Mouse (Mus musculus) midbrain, embryonic 12.5 days (tissue): Measurements from ENCODE around the gene Klf3. TPM values are rescaled to one million over a fixed set of nuclear protein-coding genes. Genes with fewer than 3 reads are reported as not detected.
"Not testable (repeated sequence)": the region's sequence is repeated elsewhere in the genome, so short reads cannot be mapped to it uniquely, and the experiment has no call there.

Experiments
- ATAC-seq: fragments of 200-750 bp; cut with Nextera tagmentation; 2 replicates; pipeline ENCODE4 v1.8.0; 2017; ENCODE audit warnings: low read depth, moderate TSS enrichment, moderate library complexity; ENCODE audit not compliant: low FRiP score
- H3K27ac ChIP-seq: fragments of 300-500 bp; sonication (generic); replicated peaks from 2 replicates; pipeline ENCODE4 v1.5.1; 2016; ENCODE audit warnings: mild to moderate bottlenecking
- H3K27me3 ChIP-seq: fragments of 300-500 bp; sonication (generic); 2 replicates; pipeline ENCODE4 v1.6.1; 2016; ENCODE audit warnings: mild to moderate bottlenecking
- H3K36me3 ChIP-seq: fragments of 300-500 bp; sonication (generic); 2 replicates; pipeline ENCODE4 v1.6.1; 2016
- H3K4me1 ChIP-seq: fragments of 300-500 bp; sonication (generic); 2 replicates; pipeline ENCODE4 v1.6.1; 2016
- H3K4me2 ChIP-seq: fragments of 300-500 bp; sonication (generic); replicated peaks from 2 replicates; pipeline ENCODE4 v1.6.1; 2016; ENCODE audit warnings: mild to moderate bottlenecking, moderate library complexity
- H3K4me3 ChIP-seq: fragments of 300-500 bp; sonication (generic); 2 replicates; pipeline ENCODE4 v1.5.1; 2016; ENCODE audit warnings: mild to moderate bottlenecking
- H3K9ac ChIP-seq: fragments of 300-500 bp; sonication (generic); replicated peaks from 2 replicates; pipeline ENCODE4 v1.6.1; 2016; ENCODE audit warnings: mild to moderate bottlenecking, moderate library complexity
- H3K9me3 ChIP-seq: fragments of 300-500 bp; sonication (generic); 2 replicates; pipeline ENCODE4 v1.6.1; 2016; ENCODE audit warnings: mild to moderate bottlenecking
- WGBS: fragments of 180-500 bp; shearing (Covaris S2); methylation state at CpG from one replicate; pipeline ENCODE4 v1.1.7; 2016; 5-methylcytosine and 5-hydroxymethylcytosine counted together
- polyA plus RNA-seq: library from polyadenylated mRNA; unstranded; fragments of >200 nt; fragmentation: Nextera tagmentation; extraction: Ambion mirVana; gene quantifications from 2 replicates; pipeline ENCODE4 v1.2.1, GENCODE M21; 2016

Klf3 gene
- polyA plus RNA-seq, 1 experiment from 2014 or later: 37.4 TPM

- H3K27me3 ChIP-seq: no peaks in the 10 kb centered on the region
- H3K9me3 ChIP-seq: 0 out of 2 replicates have a peak, but pooled peaks cover 4% of the 10 kb centered on the region
- no peaks in the 10 kb centered on the region for H3K4me1 ChIP-seq
- WGBS: 36% methylated on average over 5 of the region's 5 CpGs
- no peaks in the 10 kb centered on the region for H3K36me3 ChIP-seq
- H3K9ac ChIP-seq: no peak overlapping the region
- H3K27ac ChIP-seq: no peak overlapping the region
- H3K4me3 ChIP-seq: no peak overlapping the region
- H3K4me2 ChIP-seq: no peak overlapping the region
- ATAC-seq: no peak
Observed at GRCm38 (mm10) chr5:64866331-64867050, 63.3 kb downstream of the Klf3 start.

- no peaks in the 10 kb centered on the region for H3K4me1 ChIP-seq
Observed at GRCm38 (mm10) chr5:64867124-64867523, 63.9 kb downstream of the Klf3 start.

GRCm38 (mm10) chr5:64867551-64867950, 64.4 kb downstream of the Klf3 start:
- WGBS: 94% methylated on average over 5 of the region's 5 CpGs
- Histone ChIP-seq H3K27me3 (no peaks in the 10 kb centered on the region), H3K4me3 (no peak overlapping the region), H3K36me3 (no peaks in the 10 kb centered on the region), H3K27ac (no peak overlapping the region), H3K9me3 (0 out of 2 replicates have a peak, but pooled peaks cover 4% of the 10 kb centered on the region), H3K4me2 (no peak overlapping the region), H3K4me1 (no peaks in the 10 kb centered on the region), H3K9ac (no peak overlapping the region)
- no peak for ATAC-seq

More at GRCm38 (mm10) chr5:64867124-64867523, 63.9 kb downstream of the Klf3 start:
- no peak overlapping the region for H3K9ac ChIP-seq
- 73% methylated on average over 9 of the region's 9 CpGs for WGBS
- ATAC-seq: no peak
- 0 out of 2 replicates have a peak, but pooled peaks cover 4% of the 10 kb centered on the region for H3K9me3 ChIP-seq
- no peaks in the 10 kb centered on the region for H3K36me3 ChIP-seq
- no peak overlapping the region for H3K4me3 ChIP-seq
- H3K27me3 ChIP-seq: no peaks in the 10 kb centered on the region
- no peak overlapping the region for H3K27ac ChIP-seq
- no peak overlapping the region for H3K4me2 ChIP-seq

DNA sequence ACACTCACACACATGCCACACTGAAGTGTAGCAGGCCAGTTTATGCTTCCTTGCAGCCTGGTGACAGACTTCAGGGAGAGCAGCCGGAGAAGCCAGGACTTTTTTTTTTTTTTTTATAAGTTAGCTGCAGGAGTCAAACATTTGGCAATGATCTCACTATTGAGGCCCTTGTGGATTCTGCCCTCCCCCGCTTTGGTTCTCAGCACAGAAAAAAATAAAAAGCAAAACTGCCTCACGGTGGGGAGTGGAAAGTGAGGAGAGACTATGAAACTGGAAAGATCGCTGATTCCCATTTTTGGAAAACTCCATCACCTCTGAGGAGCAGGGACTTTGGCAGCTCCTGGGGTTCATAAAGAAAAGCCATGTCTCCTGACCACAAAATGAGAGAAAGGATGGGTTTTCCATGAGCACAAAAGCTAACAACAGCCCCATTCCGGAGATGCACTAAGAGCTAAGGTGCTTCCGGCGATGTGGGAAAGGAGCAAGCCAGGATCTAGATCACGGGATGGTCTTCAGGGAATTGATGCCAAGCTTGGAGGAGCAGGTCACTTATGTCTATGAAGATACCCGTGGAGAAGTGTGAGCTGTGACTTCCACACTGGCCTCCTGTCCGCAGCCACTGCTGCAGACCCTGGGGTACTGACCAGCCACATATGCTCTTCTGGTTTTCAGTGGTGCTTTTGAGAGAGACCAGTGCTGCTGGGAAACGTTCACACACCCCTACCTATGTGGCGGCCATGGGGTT, 73.1 kb downstream of the Klf3 start:
- no peaks in the 10 kb centered on the region for H3K36me3 ChIP-seq
- 82% methylated on average over 12 of the region's 12 CpGs for WGBS
- no peak overlapping the region for H3K27ac ChIP-seq
- no peaks in the 10 kb centered on the region for H3K27me3 ChIP-seq
- no peak for ATAC-seq
- H3K4me1 ChIP-seq: peaks cover 31% of the 10 kb centered on the region
- H3K4me2 ChIP-seq: no peak overlapping the region
- no peak overlapping the region for H3K9ac ChIP-seq
- 0 out of 2 replicates have a peak, but pooled peaks cover 4% of the 10 kb centered on the region for H3K9me3 ChIP-seq
- no peak overlapping the region for H3K4me3 ChIP-seq

GRCm38 (mm10) chr5:64877235-64878026, 74.2 kb downstream of the Klf3 start:
- Histone ChIP-seq H3K9ac (no peak overlapping the region), H3K4me1 (peaks cover 31% of the 10 kb centered on the region), H3K27me3 (no peaks in the 10 kb centered on the region), H3K36me3 (no peaks in the 10 kb centered on the region), H3K4me3 (no peak overlapping the region), H3K4me2 (0 out of 2 replicates have a peak overlapping the region, but pooled peaks have one; percentile 15), H3K27ac (peak overlapping the region; percentile 66), H3K9me3 (0 out of 2 replicates have a peak, but pooled peaks cover 4% of the 10 kb centered on the region)
- WGBS: 15% methylated on average over 15 of the region's 15 CpGs
- ATAC-seq: no peak; the same call in 1 of the 2 replicates

DNA sequence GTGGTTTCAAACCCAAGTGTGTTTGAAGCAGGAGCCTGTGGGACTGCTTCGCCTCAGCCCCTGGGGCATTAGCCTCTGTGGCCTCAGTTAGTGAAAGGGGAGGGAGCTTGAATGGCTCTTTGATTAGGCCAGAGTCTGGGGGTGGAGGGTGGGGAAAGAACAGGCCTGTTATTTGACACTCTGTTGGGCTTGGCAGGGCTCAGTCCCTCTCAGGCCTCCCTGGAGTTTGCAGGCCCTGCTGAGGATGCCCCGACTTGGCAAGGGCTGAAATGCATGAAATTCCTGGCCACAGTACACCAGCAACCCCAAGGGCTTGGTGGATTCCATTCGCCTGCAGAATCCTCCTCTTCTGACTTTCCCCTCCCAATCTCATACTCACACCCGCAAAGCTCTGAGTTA, 74.8 kb downstream of the Klf3 start:
- Histone ChIP-seq H3K9ac (no peak overlapping the region), H3K27ac (peak overlapping the region; percentile 43), H3K4me2 (no peak overlapping the region), H3K36me3 (no peaks in the 10 kb centered on the region), H3K9me3 (0 out of 2 replicates have a peak, but pooled peaks cover 4% of the 10 kb centered on the region), H3K4me3 (no peak overlapping the region), H3K27me3 (no peaks in the 10 kb centered on the region), H3K4me1 (peaks cover 31% of the 10 kb centered on the region)
- 3% methylated on average over 4 of the region's 4 CpGs for WGBS
- peak; percentile 89 for ATAC-seq

GRCm38 (mm10) chr5:64878526-64878925, 75.3 kb downstream of the Klf3 start:
- WGBS: 73% methylated on average over 2 of the region's 2 CpGs
- peak overlapping the region; percentile 43; the same call in 1 of the 2 replicates for H3K27ac ChIP-seq

DNA sequence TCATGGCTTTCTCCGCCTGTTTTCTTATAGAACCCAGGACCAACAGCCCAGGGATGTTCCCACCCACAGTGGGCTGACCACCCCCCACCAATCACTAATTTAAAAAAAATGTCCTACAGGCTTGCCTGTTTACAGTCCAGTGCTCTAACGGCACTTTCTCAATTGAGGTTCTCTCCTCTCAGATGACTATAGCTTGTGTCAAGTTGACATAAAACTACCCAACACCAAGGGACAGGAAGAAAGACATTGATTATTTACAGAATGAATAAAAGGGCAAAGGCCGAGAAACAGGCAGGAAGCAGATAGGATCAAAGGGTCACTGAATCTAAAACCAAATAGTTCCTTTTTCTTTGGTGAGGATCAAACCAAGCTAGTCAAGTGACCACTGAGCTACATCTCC, 76.1 kb downstream of the Klf3 start:
- Histone ChIP-seq H3K9ac (no peak overlapping the region), H3K36me3 (no peaks in the 10 kb centered on the region), H3K4me2 (no peak overlapping the region), H3K27me3 (no peaks in the 10 kb centered on the region), H3K4me3 (no peak overlapping the region), H3K4me1 (peaks cover 31% of the 10 kb centered on the region), H3K9me3 (0 out of 2 replicates have a peak, but pooled peaks cover 4% of the 10 kb centered on the region), H3K27ac (no peak overlapping the region)
- 58% methylated on average over 3 of the region's 3 CpGs for WGBS
- ATAC-seq: no peak

More at GRCm38 (mm10) chr5:64878526-64878925, 75.3 kb downstream of the Klf3 start:
- ATAC-seq: peak; percentile 20; the same call in 1 of the 2 replicates
- Histone ChIP-seq H3K4me2 (no peak overlapping the region), H3K4me1 (peaks cover 31% of the 10 kb centered on the region), H3K4me3 (no peak overlapping the region), H3K9ac (no peak overlapping the region), H3K27me3 (no peaks in the 10 kb centered on the region), H3K9me3 (0 out of 2 replicates have a peak, but pooled peaks cover 4% of the 10 kb centered on the region), H3K36me3 (no peaks in the 10 kb centered on the region)

DNA sequence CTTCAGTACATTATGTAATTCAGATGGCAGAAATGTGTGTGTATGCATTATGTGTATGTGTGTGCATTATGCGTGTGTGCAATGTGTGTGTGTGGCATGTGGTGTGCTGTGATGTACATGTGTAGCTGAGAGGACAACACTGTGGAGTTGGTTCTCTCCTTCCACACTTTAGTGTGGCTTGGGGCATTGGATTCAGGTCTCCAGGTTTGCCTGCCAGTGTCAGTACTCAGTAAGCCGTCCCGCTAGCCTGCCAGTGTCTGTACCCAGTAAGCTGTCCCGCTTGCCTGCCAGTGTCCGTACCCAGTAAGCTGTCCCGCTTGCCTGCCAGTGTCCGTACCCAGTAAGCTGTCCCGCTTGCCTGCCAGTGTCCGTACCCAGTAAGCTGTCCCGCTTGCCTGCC, 78.4 kb downstream of the Klf3 start:
- not testable (repeated sequence) for H3K27me3 ChIP-seq, H3K4me3 ChIP-seq
- WGBS: 93% methylated on average over 8 of the region's 10 CpGs

GRCm38 (mm10) chr5:64881976-64882375, 78.8 kb downstream of the Klf3 start:
- 86% methylated on average over 7 of the region's 11 CpGs for WGBS

More for the DNA sequence above, 78.4 kb downstream of the Klf3 start:
- H3K4me1 ChIP-seq: peaks cover 23% of the 10 kb centered on the region
- H3K4me2 ChIP-seq, H3K27ac ChIP-seq, H3K9me3 ChIP-seq, H3K9ac ChIP-seq, ATAC-seq, H3K36me3 ChIP-seq: not testable (repeated sequence)

More at GRCm38 (mm10) chr5:64881976-64882375, 78.8 kb downstream of the Klf3 start:
- H3K36me3 ChIP-seq, H3K27ac ChIP-seq, H3K9me3 ChIP-seq, H3K4me3 ChIP-seq, H3K9ac ChIP-seq, H3K27me3 ChIP-seq, H3K4me2 ChIP-seq, ATAC-seq: not testable (repeated sequence)
- H3K4me1 ChIP-seq: peaks cover 20% of the 10 kb centered on the region
